Comparison of ENCODE assay signal across 8 mouse cellular contexts in the genomic region with DNA sequence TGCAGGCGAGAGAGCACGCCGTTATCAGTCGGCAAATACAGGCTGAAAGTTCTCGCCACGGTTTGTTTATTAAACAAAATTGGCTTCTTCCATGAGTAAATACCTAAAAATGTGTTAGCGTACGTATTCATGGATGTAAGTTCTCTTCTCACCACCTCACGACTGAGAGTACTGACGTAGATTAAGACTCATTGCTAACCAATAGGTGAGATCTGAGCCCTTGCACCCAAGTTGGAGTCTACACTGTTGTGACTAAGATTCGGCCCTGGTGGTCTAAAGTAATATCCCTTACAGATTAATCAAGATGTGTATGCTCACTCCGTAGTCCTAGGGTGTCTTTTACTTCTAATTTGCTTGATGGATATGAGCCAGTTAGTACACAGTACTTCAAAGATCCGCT. TPM values are rescaled to one million over a fixed set of nuclear protein-coding genes. Genes with fewer than 3 reads are reported as not detected.
DNase-seq lines count a peak whose midpoint lies in the region; ATAC-seq and TF ChIP-seq lines count a peak whose summit lies in the region.

No protein-coding gene starts in this region.

- H3K9ac ChIP-seq in kidney, embryonic 16.5 days (replicated peaks; ENCODE audit: low read length): peak overlapping the region; percentile 92
- peak overlapping the region; percentile 99 for H3K9ac ChIP-seq in MEL (ENCODE audit: control insufficient read depth, low read depth, low read length, poor library complexity, severe bottlenecking)
- peak overlapping the region; percentile 82 for H3K9ac ChIP-seq in intestine, postnatal 0 days (ENCODE audit: low read depth, low read length)

- peak; percentile 16; the same call in 1 of the 2 replicates for ATAC-seq in kidney, embryonic 16.5 days (ENCODE audit: low FRiP score, low TSS enrichment)
- no peak for ATAC-seq in intestine, postnatal 0 days
- 0 out of 2 replicates have a peak, but pooled peaks have one; percentile 9 for ATAC-seq in monocyte, adult 5-6 weeks (replicated peaks; ENCODE audit: insufficient number of reproducible peaks, low FRiP score, low TSS enrichment, poor library complexity, severe bottlenecking)

- H3K9me3 ChIP-seq in kidney, embryonic 16.5 days (ENCODE audit: low read length): no peaks in the 10 kb centered on the region
- H3K9me3 ChIP-seq in MEL (replicated peaks; ENCODE audit: insufficient read depth, low read length): no peaks in the 10 kb centered on the region
- no peaks in the 10 kb centered on the region for H3K9me3 ChIP-seq in intestine, postnatal 0 days (ENCODE audit: control insufficient read depth)

- TF ChIP-seq EP300 in MEL (IDR thresholded peaks at IDR 0.05; ENCODE audit: low read depth in 1 of 2, low read length in 2 of 2): 0 out of 4 replicates have a peak, but pooled peaks of 1 of the 2 experiments have one; percentile 14

- H3K27ac ChIP-seq in kidney, embryonic 16.5 days (ENCODE audit: low read length): peak overlapping the region; percentile 100
- peak overlapping the region; percentile 96 for H3K27ac ChIP-seq in MEL (ENCODE audit: control insufficient read depth, low read depth, low read length)
- H3K27ac ChIP-seq in embryonic fibroblast, embryonic 13.5 days (ENCODE audit: insufficient read depth, low read length): peak overlapping the region; percentile 99
- H3K27ac ChIP-seq in intestine, postnatal 0 days (ENCODE audit: low read depth, low read length): peak overlapping the region; percentile 100

- H3K36me3 ChIP-seq in kidney, embryonic 16.5 days (ENCODE audit: insufficient read depth, low read length): 0 out of 2 replicates have a peak, but pooled peaks cover 5% of the 10 kb centered on the region
- H3K36me3 ChIP-seq in MEL (ENCODE audit: control insufficient read depth in 1 of 2, insufficient read depth in 2 of 2, low read length in 2 of 2): peaks cover 2 to 22% of the 10 kb centered on the region in 2 experiments
- H3K36me3 ChIP-seq in intestine, postnatal 0 days (ENCODE audit: control insufficient read depth, insufficient read depth): no peaks in the 10 kb centered on the region; the same call in 1 of the 2 replicates

- H3K4me3 ChIP-seq in kidney, embryonic 16.5 days (ENCODE audit: low read length): peak overlapping the region; percentile 86
- H3K4me3 ChIP-seq in MEL (ENCODE audit: control insufficient read depth in 1 of 2, insufficient read depth in 1 of 2, low read depth in 2 of 2, low read length in 2 of 2): peak overlapping the region; percentile 68 to 91
- H3K4me3 ChIP-seq in embryonic fibroblast, embryonic 13.5 days (ENCODE audit: insufficient read depth, low read length): peak overlapping the region; percentile 86
- H3K4me3 ChIP-seq in intestine, postnatal 0 days (ENCODE audit: low read depth, low read length): peak overlapping the region; percentile 65

- 12% methylated on average over 13 of the region's 13 CpGs for WGBS in kidney, embryonic 16.5 days
- WGBS in intestine, postnatal 0 days: 5% methylated on average over 13 of the region's 13 CpGs

- no peak for DNase-seq in kidney, adult 11 months
- peak; percentile 79 for DNase-seq in MEL (ENCODE audit: low read depth, low spot score)
- DNase-seq in urinary bladder, adult 18-20 months (ENCODE audit: low spot score in 2 of 2): no peak
- no peak for DNase-seq in testis, postnatal 10 days (ENCODE audit: low spot score)

- H3K4me1 ChIP-seq in kidney, embryonic 16.5 days (ENCODE audit: insufficient read depth, low read length): peaks cover 6% of the 10 kb centered on the region; the same call in 1 of the 2 replicates
- peaks cover 0 to 6% of the 10 kb centered on the region in 2 experiments; a peak in 2 of 4 replicates for H3K4me1 ChIP-seq in MEL (ENCODE audit: control insufficient read depth in 1 of 2, insufficient read depth in 2 of 2, low read length in 2 of 2)
- no peaks in the 10 kb centered on the region for H3K4me1 ChIP-seq in embryonic fibroblast, embryonic 13.5 days (ENCODE audit: control insufficient read depth, insufficient read depth, low read length)
- no peaks in the 10 kb centered on the region for H3K4me1 ChIP-seq in intestine, postnatal 0 days (replicated peaks; ENCODE audit: control insufficient read depth, insufficient read depth, low read length)

- no peaks in the 10 kb centered on the region for H3K27me3 ChIP-seq in kidney, embryonic 16.5 days (ENCODE audit: insufficient read depth, low read length)
- H3K27me3 ChIP-seq in MEL (ENCODE audit: control insufficient read depth in 1 of 2, insufficient read depth in 2 of 2, low read length in 2 of 2): no peaks in the 10 kb centered on the region
- no peaks in the 10 kb centered on the region for H3K27me3 ChIP-seq in intestine, postnatal 0 days (replicated peaks; ENCODE audit: control insufficient read depth, insufficient read depth, low read length)

- TF ChIP-seq POLR2A in MEL (IDR thresholded peaks at IDR 0.05; ENCODE audit: control insufficient read depth in 1 of 2, insufficient read depth in 1 of 2, low read depth in 1 of 2, low read length in 2 of 2, poor library complexity in 1 of 2): no peak
- TF ChIP-seq POLR2A in embryonic fibroblast, embryonic 13.5 days (IDR thresholded peaks at IDR 0.05; ENCODE audit: low read depth, low read length): peak; percentile 37; the same call in 1 of the 2 replicates

- peak overlapping the region; percentile 67 for H3K4me2 ChIP-seq in kidney, embryonic 16.5 days (replicated peaks; ENCODE audit: low read depth, low read length)
- peak overlapping the region; percentile 66 for H3K4me2 ChIP-seq in intestine, postnatal 0 days (replicated peaks; ENCODE audit: low read depth)

- no peak for TF ChIP-seq RAD21 in MEL (IDR thresholded peaks at IDR 0.05; ENCODE audit: low read depth, low read length)

- TF ChIP-seq CTCF in MEL (IDR thresholded peaks at IDR 0.05 in 2 of 3, conservative IDR thresholded peaks at IDR 0.05 in 1 of 3; ENCODE audit: control insufficient read depth in 1 of 3, insufficient read depth in 1 of 3, low read depth in 2 of 3, low read length in 3 of 3, poor library complexity in 1 of 3, severe bottlenecking in 1 of 3): no peak
- TF ChIP-seq CTCF in embryonic fibroblast, embryonic 13.5 days (IDR thresholded peaks at IDR 0.05; ENCODE audit: borderline replicate concordance, insufficient read depth, low read length): no peak
- no peak for TF ChIP-seq CTCF in intestine, postnatal 0 days (IDR thresholded peaks at IDR 0.05; ENCODE audit: low read depth)

- peaks cover 10% of the 10 kb centered on the region for H3K79me2 ChIP-seq in MEL (ENCODE audit: control insufficient read depth, insufficient read depth, low read length, poor library complexity)

TF ChIP-seq in MEL, 35 proteins besides CTCF, POLR2A, EP300 and RAD21:
- TF ChIP-seq MAX (IDR thresholded peaks at IDR 0.05; ENCODE audit: low read length) (peak; percentile 46; the same call in 1 of the 2 replicates), CHD1 (IDR thresholded peaks at IDR 0.05; ENCODE audit: low read depth, low read length) (peak; percentile 96), KAT2A (conservative IDR thresholded peaks at IDR 0.05; ENCODE audit: low read depth, low read length) (no peak), MYC (IDR thresholded peaks at IDR 0.05; ENCODE audit: low read depth, low read length) (peak; percentile 29; the same call in 1 of the 2 replicates), POLR2AphosphoS2 (IDR thresholded peaks at IDR 0.05; ENCODE audit: low read length) (no peak)

RNA-seq across cellular contexts. Expression of gene Rnpc3, which starts 0.6 kb away (rescaled TPM):
- 30.9 and 35.8 TPM in 2 replicates for polyA plus RNA-seq in kidney, embryonic 16.5 days (2015; fragmentation: Nextera tagmentation; extraction: Ambion mirVana)
- total RNA-seq in MEL (2012; rRNA removed): 15.0 and 21.0 TPM in 2 replicates
- polyA plus RNA-seq in MEL (2012; ENCODE audit: insufficient read depth in 1 of 2, insufficient read length in 2 of 2, low read depth in 1 of 2, low replicate concordance in 2 of 2, missing spikeins in 1 of 2): 10 to 100 TPM in 1 of 2 experiments, not detected in 1; 12.9 TPM
- polyA plus RNA-seq in embryonic fibroblast, embryonic 13.5 days (2011; ENCODE audit: insufficient read length, low read depth, missing spikeins): 23.9 and 27.9 TPM in 2 replicates
- 18.9 and 19.8 TPM in 2 replicates for polyA plus RNA-seq in intestine, postnatal 0 days (2015; fragmentation: Nextera tagmentation; extraction: Ambion mirVana)
- 74.1 to 145 TPM (median 111 TPM) in 3 replicates for total RNA-seq in monocyte, adult 5-6 weeks (2017)

RNA-seq across cellular contexts. Expression of gene Amy1, which starts 24.1 kb away (rescaled TPM):
- polyA plus RNA-seq in kidney, embryonic 16.5 days (2015; fragmentation: Nextera tagmentation; extraction: Ambion mirVana): 1.1 and 1.2 TPM in 2 replicates
- 0.23 and 0.27 TPM in 2 replicates for total RNA-seq in MEL (2012; rRNA removed)
- under 1 TPM in 1 of 2 experiments, not detected in 1; 0.81 TPM for polyA plus RNA-seq in MEL (2012; ENCODE audit: insufficient read depth in 1 of 2, insufficient read length in 2 of 2, low read depth in 1 of 2, low replicate concordance in 2 of 2, missing spikeins in 1 of 2)
- 2.0 and 2.6 TPM in 2 replicates for polyA plus RNA-seq in embryonic fibroblast, embryonic 13.5 days (2011; ENCODE audit: insufficient read length, low read depth, missing spikeins)
- 1.1 and 2.5 TPM in 2 replicates for polyA plus RNA-seq in intestine, postnatal 0 days (2015; fragmentation: Nextera tagmentation; extraction: Ambion mirVana)
- 4.0 to 5.7 TPM in 2 of 3 replicates, not detected in the other for total RNA-seq in monocyte, adult 5-6 weeks (2017)
